Comparison of ENCODE assay signal across 24 mouse cellular contexts in the genomic region with DNA sequence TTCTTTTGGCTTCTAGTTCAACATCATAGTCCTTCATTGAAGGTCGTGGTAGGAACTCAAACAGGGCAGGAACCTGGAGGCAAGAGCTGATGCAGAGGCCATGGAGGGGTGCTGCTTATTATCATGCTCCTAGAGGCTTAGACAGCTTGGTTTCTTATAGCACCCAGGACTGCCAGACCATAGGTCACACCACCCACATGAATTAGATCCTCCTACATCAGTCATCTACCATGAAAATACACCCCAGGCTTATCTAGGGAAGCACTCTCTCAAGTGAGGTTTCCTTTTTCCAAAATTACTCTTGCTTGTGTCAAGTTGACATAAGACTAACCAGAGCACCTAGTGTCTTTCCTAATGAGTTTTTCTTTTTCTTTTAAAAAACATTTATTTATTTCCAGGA.
"Had no signal": no experiment of that assay in that cellular context is flagged by ENCODE, and none has a peak within 500 bp of the region (broad histone marks: within the 10 kb centered on the region; RNA-seq: fewer than 3 reads in every experiment).

No protein-coding gene starts in this region.

- H3K36me3 ChIP-seq: heart, embryonic 13.5 days; heart, embryonic 15.5 days; hindbrain, embryonic 10.5 days; hindbrain, embryonic 12.5 days; limb, embryonic 10.5 days; limb, embryonic 12.5 days; liver, embryonic 15.5 days had no signal

- H3K4me1 ChIP-seq: heart, embryonic 13.5 days; heart, embryonic 15.5 days; hindbrain, embryonic 10.5 days; hindbrain, embryonic 12.5 days; limb, embryonic 10.5 days; limb, embryonic 12.5 days had no signal

- DNase-seq: gastrocnemius, postnatal 14 days; gastrocnemius, postnatal 36 days; heart, adult 11 months; heart, adult 2 months; heart, postnatal 14 days; heart, postnatal 36 days; kidney, adult 18-20 months; kidney, adult 8-10 months; kidney, postnatal 10 days; kidney, postnatal 25 days; kidney, postnatal 4 days had no signal

- H3K4me3 ChIP-seq: heart, adult 2 months; heart, embryonic 13.5 days; heart, embryonic 15.5 days; hindbrain, embryonic 10.5 days; hindbrain, embryonic 12.5 days; layer of hippocampus, adult 2 months; left cerebral cortex, adult 2 months; limb, embryonic 10.5 days; limb, embryonic 12.5 days; liver, embryonic 15.5 days had no signal

- H3K4me2 ChIP-seq: heart, embryonic 11.5 days; heart, embryonic 13.5 days; heart, embryonic 15.5 days; hindbrain, embryonic 12.5 days; hindbrain, embryonic 14.5 days; limb, embryonic 12.5 days; liver, embryonic 15.5 days had no signal

- H3K9ac ChIP-seq: heart, embryonic 13.5 days; heart, embryonic 15.5 days; hindbrain, embryonic 12.5 days; hindbrain, embryonic 14.5 days; limb, embryonic 12.5 days; liver, embryonic 15.5 days had no signal

- ATAC-seq: hindbrain, embryonic 16.5 days; intestine, embryonic 16.5 days had no signal

- H3K9me3 ChIP-seq: heart, embryonic 13.5 days; heart, embryonic 15.5 days; hindbrain, embryonic 10.5 days; hindbrain, embryonic 12.5 days; limb, embryonic 10.5 days; limb, embryonic 12.5 days; liver, embryonic 15.5 days had no signal

- H3K27me3 ChIP-seq: heart, embryonic 15.5 days; hindbrain, embryonic 12.5 days; limb, embryonic 12.5 days; liver, embryonic 15.5 days had no signal

- H3K27ac ChIP-seq: heart, adult 2 months; heart, embryonic 13.5 days; heart, embryonic 15.5 days; hindbrain, embryonic 10.5 days; hindbrain, embryonic 12.5 days; hindbrain, embryonic 14.5 days; layer of hippocampus, adult 2 months; left cerebral cortex, adult 2 months; limb, embryonic 10.5 days; limb, embryonic 12.5 days; liver, embryonic 15.5 days had no signal
